Comparison of ENCODE assay signal across 8 mouse cellular contexts in the genomic region with DNA sequence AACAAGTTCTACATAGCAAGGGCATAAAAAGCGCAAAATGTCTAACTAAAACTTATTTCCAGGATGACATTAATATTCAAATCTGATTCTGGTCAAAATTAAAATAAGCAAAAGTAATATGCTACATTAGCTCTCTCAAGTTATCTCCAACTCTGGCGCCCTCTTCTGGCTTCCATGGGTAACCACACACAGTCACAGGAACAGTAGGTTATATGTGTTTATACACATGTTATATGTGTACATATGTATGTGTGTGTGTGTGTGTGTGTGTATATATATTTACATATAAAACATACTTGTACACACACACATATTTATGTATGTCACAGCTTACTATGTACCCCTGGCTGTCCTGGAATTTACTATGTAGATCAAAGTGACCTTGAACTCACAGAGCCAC. TPM values are rescaled to one million over a fixed set of nuclear protein-coding genes. Genes with fewer than 3 reads are reported as not detected.
DNase-seq lines count a peak whose midpoint lies in the region; ATAC-seq and TF ChIP-seq lines count a peak whose summit lies in the region.
"Had no signal": no experiment of that assay in that cellular context is flagged by ENCODE, and none has a peak within 500 bp of the region (broad histone marks: within the 10 kb centered on the region; RNA-seq: fewer than 3 reads in every experiment).

No protein-coding gene starts in this region.

- ATAC-seq in kidney, postnatal 0 days (replicated peaks; ENCODE audit: low FRiP score, low read depth) = no peak
- ATAC-seq in kidney, embryonic 15.5 days (replicated peaks; ENCODE audit: low FRiP score) = no peak
- ATAC-seq in Patski = no peak
- peak; percentile 55 for ATAC-seq in forebrain, embryonic 16.5 days
- peak; percentile 96 for ATAC-seq in megakaryocyte-erythroid progenitor cell, adult 5-6 weeks (replicated peaks; ENCODE audit: low FRiP score, low TSS enrichment, poor library complexity, severe bottlenecking)

- H3K9ac ChIP-seq in kidney, postnatal 0 days (ENCODE audit: low read depth, low read length) = no peak overlapping the region
- H3K9ac ChIP-seq in kidney, embryonic 15.5 days = no peak overlapping the region
- H3K9ac ChIP-seq in forebrain, embryonic 16.5 days (replicated peaks; ENCODE audit: low read depth, low read length) = no peak overlapping the region
- H3K9ac ChIP-seq: liver, embryonic 13.5 days had no signal

- no peak overlapping the region for H3K4me2 ChIP-seq in kidney, postnatal 0 days (ENCODE audit: low read length)
- H3K4me2 ChIP-seq in kidney, embryonic 15.5 days = no peak overlapping the region
- no peak overlapping the region for H3K4me2 ChIP-seq in forebrain, embryonic 16.5 days (ENCODE audit: low read length)
- H3K4me2 ChIP-seq: liver, embryonic 13.5 days had no signal

- H3K36me3 ChIP-seq in kidney, postnatal 0 days (ENCODE audit: insufficient read depth, low read length) = peaks cover 38% of the 10 kb centered on the region
- H3K36me3 ChIP-seq in kidney, embryonic 15.5 days = peaks cover 77% of the 10 kb centered on the region
- peaks cover 15% of the 10 kb centered on the region for H3K36me3 ChIP-seq in forebrain, embryonic 16.5 days (ENCODE audit: control insufficient read depth, insufficient read depth)

- H3K4me3 ChIP-seq in kidney, postnatal 0 days (replicated peaks; ENCODE audit: low read depth, low read length) = no peak overlapping the region
- H3K4me3 ChIP-seq in kidney, embryonic 15.5 days (replicated peaks) = no peak overlapping the region
- no peak overlapping the region for H3K4me3 ChIP-seq in forebrain, embryonic 16.5 days (replicated peaks; ENCODE audit: low read length)
- H3K4me3 ChIP-seq: liver, embryonic 13.5 days had no signal

- H3K9me3 ChIP-seq in kidney, postnatal 0 days (replicated peaks; ENCODE audit: low read length) = no peaks in the 10 kb centered on the region
- no peaks in the 10 kb centered on the region for H3K9me3 ChIP-seq in kidney, embryonic 15.5 days (replicated peaks)
- no peaks in the 10 kb centered on the region for H3K9me3 ChIP-seq in forebrain, embryonic 16.5 days (ENCODE audit: control insufficient read depth, low read length)
- H3K9me3 ChIP-seq: liver, embryonic 13.5 days had no signal

- peak; percentile 69 for DNase-seq in kidney, postnatal 0 days (ENCODE audit: low spot score)
- peak; percentile 69 for DNase-seq in CD4-positive, CD25-positive, alpha-beta regulatory T cell, adult 2 months (ENCODE audit: low read depth, low spot score)
- no peak for DNase-seq in Patski (ENCODE audit: low read depth, low spot score)
- no peak for DNase-seq in frontal cortex, postnatal 36 days (ENCODE audit: low spot score in 2 of 2)
- DNase-seq: liver, embryonic 13.5 days had no signal

- TF ChIP-seq CTCF in kidney, postnatal 0 days (IDR thresholded peaks at IDR 0.05; ENCODE audit: low read depth) = peak; percentile 77
- TF ChIP-seq CTCF in Patski (IDR thresholded peaks at IDR 0.05) = peak; percentile 58

- WGBS in kidney, postnatal 0 days = 62% methylated on average over 2 of the region's 2 CpGs
- WGBS in kidney, embryonic 15.5 days = 71% methylated on average over 2 of the region's 2 CpGs
- WGBS in forebrain, embryonic 16.5 days = 68% methylated on average over 2 of the region's 2 CpGs

- H3K4me1 ChIP-seq in kidney, postnatal 0 days (replicated peaks; ENCODE audit: insufficient read depth, low read length) = no peaks in the 10 kb centered on the region
- no peaks in the 10 kb centered on the region for H3K4me1 ChIP-seq in kidney, embryonic 15.5 days
- H3K4me1 ChIP-seq in forebrain, embryonic 16.5 days (replicated peaks; ENCODE audit: control insufficient read depth, insufficient read depth, low read length) = no peaks in the 10 kb centered on the region
- H3K4me1 ChIP-seq: liver, embryonic 13.5 days had no signal

- no peak overlapping the region for H3K27ac ChIP-seq in kidney, postnatal 0 days
- no peak overlapping the region for H3K27ac ChIP-seq in kidney, embryonic 15.5 days
- no peak overlapping the region for H3K27ac ChIP-seq in forebrain, embryonic 16.5 days (ENCODE audit: low read length)
- H3K27ac ChIP-seq: liver, embryonic 13.5 days had no signal

- CTCF ChIA-PET in Patski (lab: Charles Lee) = interaction anchor here (0.9 to 1.6 kb wide), 4 partner anchors 10 to 54 kb away, joined by 3 to 5 read pairs (median 4); no protein-coding TSS in a partner anchor

- POLR2A ChIA-PET in Patski (lab: Charles Lee) = no interaction called here

- H3K27me3 ChIP-seq in kidney, postnatal 0 days (ENCODE audit: insufficient read depth, low read length) = no peaks in the 10 kb centered on the region
- H3K27me3 ChIP-seq in kidney, embryonic 15.5 days = no peaks in the 10 kb centered on the region
- no peaks in the 10 kb centered on the region for H3K27me3 ChIP-seq in Patski
- H3K27me3 ChIP-seq in forebrain, embryonic 16.5 days (replicated peaks; ENCODE audit: control insufficient read depth, insufficient read depth, low read length) = no peaks in the 10 kb centered on the region
- H3K27me3 ChIP-seq: liver, embryonic 13.5 days had no signal

- in situ Hi-C loops in Patski (cut with MboI; ENCODE audit: low pct_unique_long_range_greater_than_20kb) = no loop called here

RNA-seq across cellular contexts. Expression of a gene that starts 7.6 kb away (rescaled TPM):
- polyA plus RNA-seq in kidney, postnatal 0 days (2015; fragmentation: Nextera tagmentation; extraction: Ambion mirVana) = 32.4 and 33.1 TPM in 2 replicates
- 37.0 and 38.6 TPM in 2 replicates for polyA plus RNA-seq in kidney, embryonic 15.5 days (2015; fragmentation: Nextera tagmentation; extraction: Ambion mirVana)
- polyA plus RNA-seq in Patski (2021) = 60.1 TPM
- 34.6 and 41.7 TPM in 2 replicates for polyA plus RNA-seq in forebrain, embryonic 16.5 days (2015; fragmentation: Nextera tagmentation; extraction: Ambion mirVana)
- 14.5 and 22.5 TPM in 2 replicates for total RNA-seq in megakaryocyte-erythroid progenitor cell, adult 5-6 weeks (2014; fragmentation: Nextera tagmentation)
- total RNA-seq in megakaryocyte-erythroid progenitor cell, adult 5-6 weeks (2017) = 8.2 and 14.3 TPM in 2 replicates

RNA-seq across cellular contexts. Expression of a gene that starts 8.6 kb away (rescaled TPM):
- polyA plus RNA-seq in kidney, postnatal 0 days (2015; fragmentation: Nextera tagmentation; extraction: Ambion mirVana) = 17.1 and 18.0 TPM in 2 replicates
- polyA plus RNA-seq in kidney, embryonic 15.5 days (2015; fragmentation: Nextera tagmentation; extraction: Ambion mirVana) = 10.9 and 11.7 TPM in 2 replicates
- 23.6 TPM for polyA plus RNA-seq in Patski (2021)
- polyA plus RNA-seq in forebrain, embryonic 16.5 days (2015; fragmentation: Nextera tagmentation; extraction: Ambion mirVana) = 6.2 and 9.1 TPM in 2 replicates
- total RNA-seq in megakaryocyte-erythroid progenitor cell, adult 5-6 weeks (2014; fragmentation: Nextera tagmentation) = 2.3 and 7.4 TPM in 2 replicates
- 10.7 and 13.3 TPM in 2 replicates for total RNA-seq in megakaryocyte-erythroid progenitor cell, adult 5-6 weeks (2017)

RNA-seq across cellular contexts. Expression of a gene that starts 38.2 kb away (rescaled TPM):
- polyA plus RNA-seq in kidney, postnatal 0 days (2015; fragmentation: Nextera tagmentation; extraction: Ambion mirVana) = 403 and 438 TPM in 2 replicates
- 296 and 323 TPM in 2 replicates for polyA plus RNA-seq in kidney, embryonic 15.5 days (2015; fragmentation: Nextera tagmentation; extraction: Ambion mirVana)
- polyA plus RNA-seq in Patski (2021) = 318 TPM
- 298 and 300 TPM in 2 replicates for polyA plus RNA-seq in forebrain, embryonic 16.5 days (2015; fragmentation: Nextera tagmentation; extraction: Ambion mirVana)
- 51.3 and 65.2 TPM in 2 replicates for total RNA-seq in megakaryocyte-erythroid progenitor cell, adult 5-6 weeks (2014; fragmentation: Nextera tagmentation)
- 158 and 217 TPM in 2 replicates for total RNA-seq in megakaryocyte-erythroid progenitor cell, adult 5-6 weeks (2017)

Comparison
In these comparisons a context has a peak if more than half of its experiments do, and no peak if none do; other contexts are left out.
1. ATAC-seq: peak in forebrain, embryonic 16.5 days (single experiment) and megakaryocyte-erythroid progenitor cell, adult 5-6 weeks (single experiment); none in kidney, postnatal 0 days (single experiment), kidney, embryonic 15.5 days (single experiment) and Patski (single experiment).
2. DNase-seq: peak in kidney, postnatal 0 days (single experiment) and CD4-positive, CD25-positive, alpha-beta regulatory T cell, adult 2 months (single experiment); none in Patski (single experiment) and frontal cortex, postnatal 36 days (0 of 2).